Mouse (Mus musculus): Measurements from ENCODE around the gene Fau. TPM values are rescaled to one million over a fixed set of nuclear protein-coding genes. Genes with fewer than 3 reads are reported as not detected.
A peak's percentile ranks its signal among the peaks of the same experiment; 100 is the strongest.
"Not testable (repeated sequence)": the region's sequence is repeated elsewhere in the genome, so short reads cannot be mapped to it uniquely, and the experiment has no call there.

Gene Fau
- polyA plus RNA-seq, 1 experiment from 2014 or later = 512 TPM

DNA sequence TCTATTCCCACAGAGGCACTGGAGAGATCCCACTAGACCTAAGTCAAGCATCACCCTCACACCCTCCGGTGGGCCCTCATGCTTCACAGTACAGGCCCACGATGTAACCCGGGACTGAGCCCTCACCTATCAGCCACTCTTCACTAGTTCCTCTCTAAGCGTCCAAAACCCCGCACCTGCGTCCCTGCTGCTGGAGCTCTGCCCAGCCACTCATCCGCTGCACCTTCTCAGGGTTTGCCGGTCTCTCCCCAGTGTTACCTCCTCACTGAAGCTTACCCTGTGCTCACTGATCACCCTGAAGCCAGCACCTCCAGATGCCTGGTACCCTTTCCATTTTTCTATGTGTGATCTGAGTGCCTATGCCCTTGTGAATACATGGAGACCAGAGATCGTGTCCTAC lies 15.4 kb upstream of the Fau start:
- H3K9ac ChIP-seq (replicated peaks; ENCODE audit: low read depth, low read length) = no peak overlapping the region

DNA sequence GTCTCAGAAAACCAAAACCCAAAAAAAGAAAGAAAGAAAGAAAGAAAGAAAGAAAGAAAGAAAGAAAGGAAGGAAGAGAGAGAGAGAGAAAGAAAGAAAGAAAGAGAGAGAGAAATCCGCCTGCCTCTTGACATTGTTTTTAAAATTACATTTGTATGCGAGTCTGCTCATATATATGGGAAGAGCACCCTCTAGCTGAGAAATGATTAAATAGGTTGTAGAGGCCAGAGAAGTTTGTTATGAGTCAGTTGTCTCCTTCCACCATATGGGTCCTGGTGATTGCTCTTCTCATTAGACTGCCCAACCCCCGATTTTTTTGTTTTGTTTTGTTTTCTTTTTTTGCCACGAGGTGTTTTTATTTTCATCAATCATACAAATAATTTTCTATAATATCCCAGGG lies 13.5 kb upstream of the Fau start:
- ATAC-seq; H3K4me2 ChIP-seq (ENCODE audit: low read length); H3K27ac ChIP-seq (ENCODE audit: low read length); H3K9me3 ChIP-seq (ENCODE audit: control insufficient read depth, low read length); H3K9ac ChIP-seq (replicated peaks; ENCODE audit: low read depth, low read length); H3K4me3 ChIP-seq (replicated peaks; ENCODE audit: low read length); H3K36me3 ChIP-seq (ENCODE audit: control insufficient read depth, insufficient read depth); H3K27me3 ChIP-seq (replicated peaks; ENCODE audit: control insufficient read depth, insufficient read depth, low read length): not testable (repeated sequence)
- WGBS = 55% methylated on average over 4 of the region's 4 CpGs
- peaks cover 19% of the 10 kb centered on the region for H3K4me1 ChIP-seq (replicated peaks; ENCODE audit: control insufficient read depth, insufficient read depth, low read length)

More for the DNA sequence above, 15.4 kb upstream of the Fau start:
- H3K36me3 ChIP-seq (ENCODE audit: control insufficient read depth, insufficient read depth) = no peaks in the 10 kb centered on the region
- ATAC-seq = no peak
- H3K4me2 ChIP-seq (ENCODE audit: low read length) = no peak overlapping the region
- WGBS = 85% methylated on average over 9 of the region's 9 CpGs
- no peaks in the 10 kb centered on the region for H3K27me3 ChIP-seq (replicated peaks; ENCODE audit: control insufficient read depth, insufficient read depth, low read length)
- H3K27ac ChIP-seq (ENCODE audit: low read length) = no peak overlapping the region
- peaks cover 10% of the 10 kb centered on the region for H3K4me1 ChIP-seq (replicated peaks; ENCODE audit: control insufficient read depth, insufficient read depth, low read length)
- H3K9me3 ChIP-seq (ENCODE audit: control insufficient read depth, low read length) = no peaks in the 10 kb centered on the region
- no peak overlapping the region for H3K4me3 ChIP-seq (replicated peaks; ENCODE audit: low read length)

DNA sequence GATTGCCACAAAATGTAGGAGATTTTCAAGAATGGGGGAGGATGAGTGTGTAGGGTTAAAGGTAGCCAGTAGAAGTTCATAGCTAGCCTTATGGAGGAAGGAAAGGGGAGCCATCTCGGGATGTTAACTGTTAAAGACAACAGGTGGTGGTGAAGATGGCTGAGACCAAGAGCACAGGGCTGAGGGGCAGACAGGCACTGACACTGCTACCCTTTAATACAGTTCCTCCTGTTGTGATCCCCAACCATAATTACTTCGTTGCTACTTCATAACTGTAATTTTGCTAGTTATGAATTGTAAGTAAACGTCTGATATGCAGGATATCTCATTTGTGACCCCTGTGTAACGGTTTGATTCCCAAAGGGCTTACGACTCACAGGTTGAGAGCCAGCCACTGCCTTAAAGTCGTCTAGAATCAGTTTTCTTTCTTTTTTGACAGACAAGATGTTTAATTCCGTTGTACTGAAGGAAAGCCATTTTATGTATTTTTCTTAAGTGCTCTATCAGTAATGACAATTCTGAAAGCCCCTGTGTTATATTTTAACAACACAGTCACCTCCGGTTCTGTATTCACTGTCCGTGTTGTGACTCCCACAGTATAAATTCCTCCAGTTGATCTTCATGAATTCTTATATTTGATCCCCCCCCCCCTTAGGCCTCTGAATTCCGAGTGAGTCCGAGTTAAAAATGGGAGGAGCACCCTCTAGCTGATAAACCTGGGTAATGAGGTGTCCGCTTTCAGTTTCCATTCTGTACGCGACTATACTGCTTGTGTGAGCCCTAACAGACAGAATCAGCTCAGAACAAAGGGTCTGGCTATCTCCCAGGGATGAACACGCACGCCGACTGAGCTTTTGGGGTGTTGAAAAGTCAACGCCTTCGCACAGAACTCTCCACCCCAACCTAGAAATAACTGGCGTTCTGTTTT lies 12.0 kb upstream of the Fau start:
- peak overlapping the region; percentile 80 for H3K4me3 ChIP-seq (replicated peaks; ENCODE audit: low read length)
- peak overlapping the region; percentile 97 for H3K4me2 ChIP-seq (ENCODE audit: low read length)
- peaks cover 12% of the 10 kb centered on the region for H3K36me3 ChIP-seq (ENCODE audit: control insufficient read depth, insufficient read depth)
- peak; percentile 36 for ATAC-seq
- peaks cover 19% of the 10 kb centered on the region for H3K4me1 ChIP-seq (replicated peaks; ENCODE audit: control insufficient read depth, insufficient read depth, low read length)
- WGBS = 19% methylated on average over 20 of the region's 20 CpGs
- H3K27ac ChIP-seq (ENCODE audit: low read length) = peak overlapping the region; percentile 100
- H3K9ac ChIP-seq (replicated peaks; ENCODE audit: low read depth, low read length) = peak overlapping the region; percentile 92
- no peaks in the 10 kb centered on the region for H3K9me3 ChIP-seq (ENCODE audit: control insufficient read depth, low read length)
- no peaks in the 10 kb centered on the region for H3K27me3 ChIP-seq (replicated peaks; ENCODE audit: control insufficient read depth, insufficient read depth, low read length)

DNA sequence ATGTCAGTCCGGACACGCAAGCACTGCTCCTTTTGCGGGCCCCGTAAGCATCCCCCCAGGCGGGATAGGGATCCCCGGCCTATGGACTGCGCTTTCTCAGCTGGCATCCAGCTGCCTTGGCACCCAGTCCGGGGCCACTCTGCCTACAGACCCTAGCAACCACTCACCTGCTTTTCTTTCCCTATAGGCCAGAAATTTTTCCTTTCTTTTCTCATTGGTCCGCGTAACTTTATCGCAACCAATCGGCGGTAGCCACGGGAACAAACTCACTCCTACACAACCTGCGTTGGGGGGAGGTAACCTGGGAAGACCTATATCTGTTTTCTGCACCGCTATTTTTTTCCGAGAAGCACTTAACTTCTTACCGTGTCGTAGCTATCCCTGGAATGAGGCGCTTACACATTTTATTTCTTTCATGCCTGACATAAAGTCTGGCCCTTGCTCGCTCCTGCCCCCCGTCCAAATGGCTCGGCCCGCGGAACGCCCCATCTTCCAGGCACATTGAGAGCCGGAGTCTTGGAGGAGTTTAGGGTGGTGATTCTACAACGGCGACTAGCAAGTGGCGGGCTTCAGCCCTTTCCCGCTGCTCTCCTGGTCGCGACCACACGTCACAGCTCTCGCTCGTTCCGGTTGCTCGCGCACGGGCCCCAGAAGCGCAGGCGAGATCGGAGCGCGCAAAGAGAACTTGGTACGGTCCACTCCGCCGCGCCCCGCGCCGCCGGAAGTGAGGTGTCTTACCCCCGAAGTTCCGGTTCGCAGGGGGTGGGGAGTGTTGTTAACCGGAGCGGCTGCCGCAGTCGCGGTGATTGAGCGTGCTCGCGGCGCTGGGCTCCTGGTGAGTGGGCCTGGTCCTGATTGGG lies 11.1 kb upstream of the Fau start, which contains the start of gene Syvn1:
Syvn1 (plus strand) TSS at position 283 of the 860 bp plus-strand sequence.
- peak; percentile 95 for ATAC-seq

DNA sequence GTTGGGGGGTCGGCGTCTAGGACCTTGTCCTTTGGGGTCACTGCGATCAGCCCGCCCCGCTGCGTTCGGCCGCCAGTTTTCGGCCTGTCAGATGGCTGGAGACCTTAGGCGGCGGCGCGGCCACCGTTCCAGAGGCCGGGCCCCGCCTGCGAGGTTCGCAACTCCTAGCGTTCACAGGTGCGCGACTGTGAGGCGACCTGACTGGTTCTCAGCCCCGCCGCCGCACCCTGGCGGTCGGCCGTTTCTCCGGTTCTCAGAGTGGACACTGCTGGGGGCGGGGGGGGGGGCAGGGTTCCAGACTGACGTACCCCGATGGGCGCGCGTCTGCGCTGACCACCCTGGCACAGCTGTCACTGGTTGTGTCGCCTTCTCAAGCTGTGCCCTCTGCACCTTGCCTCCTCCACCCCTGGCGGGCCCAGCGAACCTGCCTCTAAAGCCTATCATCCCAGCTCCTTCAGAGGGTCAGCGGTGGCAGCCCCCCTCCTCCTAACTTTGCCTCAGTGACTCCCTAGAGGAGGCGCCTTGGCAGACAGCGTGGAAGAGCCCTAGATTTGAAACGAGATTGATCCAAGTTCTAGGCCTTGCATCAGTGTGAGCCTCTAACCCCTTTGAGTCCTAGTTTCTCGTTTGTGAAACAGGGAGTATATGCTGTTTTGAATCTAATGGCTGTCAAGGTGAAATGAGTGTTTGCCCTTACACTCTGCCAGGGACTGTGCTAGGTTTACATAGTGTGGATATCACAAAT lies 10.3 kb upstream of the Fau start:
- H3K4me1 ChIP-seq (replicated peaks; ENCODE audit: control insufficient read depth, insufficient read depth, low read length) = peaks cover 19% of the 10 kb centered on the region
- H3K4me2 ChIP-seq (ENCODE audit: low read length) = peak overlapping the region; percentile 97
- H3K9ac ChIP-seq (replicated peaks; ENCODE audit: low read depth, low read length) = peak overlapping the region; percentile 92
- peak overlapping the region; percentile 80 for H3K4me3 ChIP-seq (replicated peaks; ENCODE audit: low read length)
- H3K27me3 ChIP-seq (replicated peaks; ENCODE audit: control insufficient read depth, insufficient read depth, low read length) = no peaks in the 10 kb centered on the region
- H3K27ac ChIP-seq (ENCODE audit: low read length) = peak overlapping the region; percentile 100
- H3K36me3 ChIP-seq (ENCODE audit: control insufficient read depth, insufficient read depth) = peaks cover 25% of the 10 kb centered on the region
- peak; percentile 4; the same call in 1 of the 2 replicates for ATAC-seq
- WGBS = 1% methylated on average over 41 of the region's 44 CpGs
- no peaks in the 10 kb centered on the region for H3K9me3 ChIP-seq (ENCODE audit: control insufficient read depth, low read length)

More for the DNA sequence above, 11.1 kb upstream of the Fau start, which contains the start of gene Syvn1:
- peak within 1 kb of the TSS; percentile 100 for H3K27ac ChIP-seq (ENCODE audit: low read length)
- H3K4me1 ChIP-seq (replicated peaks; ENCODE audit: control insufficient read depth, insufficient read depth, low read length) = peaks cover 19% of the 10 kb centered on the region
- peaks cover 18% of the 10 kb centered on the region for H3K36me3 ChIP-seq (ENCODE audit: control insufficient read depth, insufficient read depth)
- no peaks in the 10 kb centered on the region for H3K27me3 ChIP-seq (replicated peaks; ENCODE audit: control insufficient read depth, insufficient read depth, low read length)
- no peaks in the 10 kb centered on the region for H3K9me3 ChIP-seq (ENCODE audit: control insufficient read depth, low read length)
- H3K9ac ChIP-seq (replicated peaks; ENCODE audit: low read depth, low read length) = peak within 1 kb of the TSS; percentile 92
- under 1% methylated on average over 65 of the region's 65 CpGs for WGBS
- H3K4me3 ChIP-seq (replicated peaks; ENCODE audit: low read length) = peak within 1 kb of the TSS; percentile 80
- H3K4me2 ChIP-seq (ENCODE audit: low read length) = peak within 1 kb of the TSS; percentile 97

DNA sequence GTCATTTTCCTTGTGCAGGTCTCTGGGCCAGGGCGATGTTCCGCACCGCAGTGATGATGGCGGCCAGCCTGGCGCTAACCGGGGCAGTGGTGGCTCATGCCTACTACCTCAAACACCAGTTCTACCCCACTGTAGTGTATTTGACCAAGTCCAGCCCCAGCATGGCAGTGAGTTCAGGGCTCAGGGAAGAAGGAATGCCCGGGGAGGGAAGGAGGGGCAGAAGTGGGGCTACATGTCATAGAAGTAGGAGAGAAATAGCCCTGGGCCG lies 9.8 kb upstream of the Fau start:
- H3K4me3 ChIP-seq (replicated peaks; ENCODE audit: low read length) = peak overlapping the region; percentile 80
- H3K9ac ChIP-seq (replicated peaks; ENCODE audit: low read depth, low read length) = no peak overlapping the region; the same call in 1 of the 2 replicates
- no peak for ATAC-seq
- WGBS = 89% methylated on average over 8 of the region's 8 CpGs
- H3K9me3 ChIP-seq (ENCODE audit: control insufficient read depth, low read length) = no peaks in the 10 kb centered on the region
- peaks cover 19% of the 10 kb centered on the region for H3K4me1 ChIP-seq (replicated peaks; ENCODE audit: control insufficient read depth, insufficient read depth, low read length)
- peak overlapping the region; percentile 97 for H3K4me2 ChIP-seq (ENCODE audit: low read length)
- H3K27me3 ChIP-seq (replicated peaks; ENCODE audit: control insufficient read depth, insufficient read depth, low read length) = no peaks in the 10 kb centered on the region
- peaks cover 29% of the 10 kb centered on the region for H3K36me3 ChIP-seq (ENCODE audit: control insufficient read depth, insufficient read depth)
- no peak overlapping the region for H3K27ac ChIP-seq (ENCODE audit: low read length)

DNA sequence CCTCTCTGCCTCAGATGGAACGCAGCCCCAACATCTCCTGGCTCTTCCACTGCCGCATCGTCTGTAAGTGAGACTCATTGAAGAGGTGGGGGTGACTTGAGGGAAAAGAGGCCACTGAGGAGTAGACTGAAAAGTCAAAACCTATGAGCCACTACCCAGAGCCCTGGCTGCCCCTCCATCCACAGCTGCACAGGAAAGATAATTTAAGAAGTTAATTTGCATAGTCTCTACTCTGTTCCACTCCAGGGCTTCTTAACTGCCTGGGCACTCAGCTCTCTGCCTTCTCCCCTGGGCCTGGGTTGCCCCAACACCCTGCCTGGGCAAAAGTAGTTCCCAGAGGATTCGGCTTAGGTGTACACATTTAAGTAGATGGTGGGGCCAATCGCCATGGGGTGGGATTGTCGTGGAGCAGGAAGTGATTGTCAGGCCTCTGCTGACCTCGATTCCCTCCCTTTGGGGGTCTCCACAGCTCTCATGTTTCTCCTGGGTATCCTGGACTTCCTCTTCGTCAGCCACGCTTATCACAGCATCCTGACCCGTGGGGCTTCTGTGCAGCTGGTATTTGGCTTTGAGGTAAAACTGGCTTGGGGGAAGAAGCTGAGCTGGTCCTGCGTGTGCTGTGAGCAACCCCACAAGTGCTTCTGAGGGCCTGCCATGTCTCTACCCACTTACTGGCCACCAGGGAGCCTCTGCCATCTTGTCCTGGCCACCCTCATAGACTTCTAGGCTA lies 8.8 kb upstream of the Fau start:
- H3K27me3 ChIP-seq (replicated peaks; ENCODE audit: control insufficient read depth, insufficient read depth, low read length) = no peaks in the 10 kb centered on the region
- H3K9ac ChIP-seq (replicated peaks; ENCODE audit: low read depth, low read length) = no peak overlapping the region
- ATAC-seq = no peak
- H3K4me2 ChIP-seq (ENCODE audit: low read length) = no peak overlapping the region
- no peaks in the 10 kb centered on the region for H3K9me3 ChIP-seq (ENCODE audit: control insufficient read depth, low read length)
- no peak overlapping the region for H3K27ac ChIP-seq (ENCODE audit: low read length)
- H3K4me3 ChIP-seq (replicated peaks; ENCODE audit: low read length) = no peak overlapping the region
- 89% methylated on average over 11 of the region's 11 CpGs for WGBS
- peaks cover 37% of the 10 kb centered on the region for H3K36me3 ChIP-seq (ENCODE audit: control insufficient read depth, insufficient read depth)
- H3K4me1 ChIP-seq (replicated peaks; ENCODE audit: control insufficient read depth, insufficient read depth, low read length) = peaks cover 19% of the 10 kb centered on the region

DNA sequence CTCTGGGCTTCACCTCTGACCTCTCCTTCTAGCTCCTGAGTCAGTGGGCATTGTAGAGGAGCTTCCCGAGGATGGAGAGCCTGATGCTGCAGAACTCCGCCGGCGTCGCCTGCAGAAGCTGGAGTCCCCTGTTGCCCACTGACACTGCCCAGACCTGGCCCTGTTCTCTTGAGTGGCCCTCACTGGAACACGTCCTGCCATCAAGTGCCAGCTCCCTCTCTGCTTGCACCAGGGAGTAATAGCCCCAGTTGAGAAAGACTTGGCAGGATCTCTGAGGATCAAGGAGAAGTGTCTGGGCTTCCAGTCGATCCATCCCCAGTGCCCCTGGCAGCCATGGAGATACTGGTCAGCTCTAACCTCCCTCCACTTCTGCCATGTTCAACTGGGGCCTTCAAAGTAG lies 5.1 kb upstream of the Fau start:
- no peak for ATAC-seq
- H3K27ac ChIP-seq (ENCODE audit: low read length) = no peak overlapping the region
- H3K27me3 ChIP-seq (replicated peaks; ENCODE audit: control insufficient read depth, insufficient read depth, low read length) = no peaks in the 10 kb centered on the region
- WGBS = 88% methylated on average over 7 of the region's 7 CpGs
- H3K9me3 ChIP-seq (ENCODE audit: control insufficient read depth, low read length) = no peaks in the 10 kb centered on the region
- H3K4me2 ChIP-seq (ENCODE audit: low read length) = no peak overlapping the region
- no peak overlapping the region for H3K4me3 ChIP-seq (replicated peaks; ENCODE audit: low read length)
- H3K4me1 ChIP-seq (replicated peaks; ENCODE audit: control insufficient read depth, insufficient read depth, low read length) = peaks cover 19% of the 10 kb centered on the region
- no peak overlapping the region for H3K9ac ChIP-seq (replicated peaks; ENCODE audit: low read depth, low read length)
- H3K36me3 ChIP-seq (ENCODE audit: control insufficient read depth, insufficient read depth) = peaks cover 38% of the 10 kb centered on the region
